Mouse (Mus musculus) liver, embryonic 14.5 days (tissue): ENCODE measurements around the gene Slc6a21. TPM values are rescaled to one million over a fixed set of nuclear protein-coding genes. Genes with fewer than 3 reads are reported as not detected.
A peak's percentile ranks its signal among the peaks of the same experiment; 100 is the strongest.

Experiments used
- ATAC-seq: fragments of 200-750 bp; cut with Nextera tagmentation; 2 replicates; pipeline ENCODE4 v1.8.0; 2017; ENCODE audit warnings: moderate number of reproducible peaks, mild to moderate bottlenecking, moderate library complexity; ENCODE audit not compliant: insufficient read depth
- DNase-seq, 3 experiments: peaks; one replicate each; pipeline ENCODE4 v3.0.0-alpha.2; 2012 to 2013; ENCODE audit warnings: low read depth in 3 of 3, low spot score in 3 of 3
- H3K27ac ChIP-seq: fragments of 300-500 bp; sonication (generic); 2 replicates; pipeline ENCODE4 v1.5.1; 2014; ENCODE audit warnings: moderate library complexity, mild to moderate bottlenecking, control low read depth, inconsistent platforms
- H3K27me3 ChIP-seq: fragments of 300-500 bp; sonication (generic); 2 replicates; pipeline ENCODE4 v1.6.1; 2014; ENCODE audit warnings: mild to moderate bottlenecking, low read length, moderate library complexity; ENCODE audit not compliant: control insufficient read depth, insufficient read depth
- H3K36me3 ChIP-seq: fragments of 300-500 bp; sonication (generic); replicated peaks from 2 replicates; pipeline ENCODE4 v1.6.1; 2014; ENCODE audit warnings: low read depth; ENCODE audit not compliant: control insufficient read depth, insufficient read depth
- H3K4me1 ChIP-seq, 2 experiments: fragments of 200-500 bp in 1 of 2; fragments of 300-500 bp in 1 of 2; sonication (generic) in 1 of 2; replicated peaks; 2 replicates each; pipeline ENCODE4 v1.6.1; 2012 to 2014; ENCODE audit warnings: antibody characterized with exemption in 1 of 2, inconsistent platforms in 1 of 2, low read length in 1 of 2; ENCODE audit not compliant: control insufficient read depth in 2 of 2, insufficient read depth in 2 of 2
- H3K4me2 ChIP-seq: fragments of 300-500 bp; sonication (generic); 2 replicates; pipeline ENCODE4 v1.6.1; 2014; ENCODE audit warnings: low read depth, mild to moderate bottlenecking, control low read depth, moderate library complexity
- H3K4me3 ChIP-seq, 2 experiments: fragments of 200-500 bp in 1 of 2; fragments of 300-500 bp in 1 of 2; sonication (generic) in 1 of 2; 2 replicates each; pipeline ENCODE4 v1.5.1; 2012 to 2014; ENCODE audit warnings: low read depth in 2 of 2, low read length in 2 of 2, mild to moderate bottlenecking in 2 of 2, control low read depth in 1 of 2, inconsistent platforms in 1 of 2, moderate library complexity in 1 of 2; ENCODE audit not compliant: insufficient read depth in 1 of 2
- H3K9ac ChIP-seq: fragments of 300-500 bp; sonication (generic); replicated peaks from 2 replicates; pipeline ENCODE4 v1.6.1; 2014; ENCODE audit warnings: mild to moderate bottlenecking, control low read depth, moderate library complexity
- H3K9me3 ChIP-seq: fragments of 300-500 bp; sonication (generic); 2 replicates; pipeline ENCODE4 v1.6.1; 2016; ENCODE audit warnings: low read length, mixed read lengths; ENCODE audit not compliant: control insufficient read depth
- CTCF ChIP-seq: IDR thresholded peaks from 2 replicates; pipeline ENCODE4 v1.5.1; 2016; ENCODE audit warnings: antibody characterized with exemption, low read depth, control low read depth
- EP300 ChIP-seq: IDR thresholded peaks from 2 replicates; pipeline ENCODE4 v1.6.1; 2016; ENCODE audit warnings: antibody characterized with exemption, low read depth
- WGBS: fragments of 180-500 bp; shearing (Covaris S2); extraction: QIAGEN DNeasy Blood & Tissue Kit; methylation state at CpG from one replicate; pipeline ENCODE4 v1.1.7; 2014; ENCODE audit not compliant: insufficient replicate concordance; 5-methylcytosine and 5-hydroxymethylcytosine counted together
- polyA plus RNA-seq, 2 experiments: library from polyadenylated mRNA; depleted of rRNA in 1 of 2; stranded (reverse) in 1 of 2; unstranded in 1 of 2; fragments of >200 nt; fragmentation: Nextera tagmentation in 1 of 2; extraction: Ambion mirVana in 1 of 2; gene quantifications; 2 replicates each; pipeline versions ENCODE4 v1.2.1 to v1.2.3; 2012 to 2014

The Slc6a21 gene
- polyA plus RNA-seq, 2 experiments: not detected

- Histone ChIP-seq H3K36me3 (no peaks in the 10 kb centered on the region), H3K4me3 (no peak overlapping the region), H3K27me3 (no peaks in the 10 kb centered on the region; the same call in 1 of the 2 replicates), H3K9me3 (no peaks in the 10 kb centered on the region), H3K9ac (no peak overlapping the region), H3K4me1 (no peaks in the 10 kb centered on the region), H3K27ac (no peak overlapping the region), H3K4me2 (no peak overlapping the region)
- no peak for DNase-seq
- TF ChIP-seq EP300: no peak
- no peak for TF ChIP-seq CTCF
- no peak for ATAC-seq
- 47% methylated on average over 3 of the region's 3 CpGs for WGBS
These were observed 20.2 kb downstream of the Slc6a21 start for GRCm38 (mm10) chr7:45297563-45297962.

GRCm38 (mm10) chr7:45299752-45300151, 22.4 kb downstream of the Slc6a21 start:
- Histone ChIP-seq H3K27ac (no peak overlapping the region), H3K4me1 (no peaks in the 10 kb centered on the region), H3K4me2 (no peak overlapping the region), H3K9ac (no peak overlapping the region), H3K9me3 (no peaks in the 10 kb centered on the region), H3K27me3 (no peaks in the 10 kb centered on the region; the same call in 1 of the 2 replicates), H3K4me3 (no peak overlapping the region), H3K36me3 (no peaks in the 10 kb centered on the region)
- DNase-seq: peak; percentile 17 to 27 (median 24)
- 7% methylated on average over 5 of the region's 5 CpGs for WGBS
- ATAC-seq: no peak
- no peak for TF ChIP-seq EP300
- TF ChIP-seq CTCF: peak; percentile 73

- H3K4me1 ChIP-seq: no peaks in the 10 kb centered on the region
- ATAC-seq: no peak
- no peaks in the 10 kb centered on the region for H3K9me3 ChIP-seq
- WGBS: 16% methylated on average over 6 of the region's 6 CpGs
- no peaks in the 10 kb centered on the region; the same call in 1 of the 2 replicates for H3K27me3 ChIP-seq
- H3K36me3 ChIP-seq: no peaks in the 10 kb centered on the region
- H3K9ac ChIP-seq: no peak overlapping the region
- TF ChIP-seq EP300 (no peak), CTCF (peak; percentile 64)
- no peak overlapping the region for H3K4me3 ChIP-seq
- peak in 1 of 3 experiments; percentile 17 for DNase-seq
- no peak overlapping the region for H3K4me2 ChIP-seq
- H3K27ac ChIP-seq: no peak overlapping the region
These were observed 23.0 kb downstream of the Slc6a21 start for GRCm38 (mm10) chr7:45300270-45300669.

DNA sequence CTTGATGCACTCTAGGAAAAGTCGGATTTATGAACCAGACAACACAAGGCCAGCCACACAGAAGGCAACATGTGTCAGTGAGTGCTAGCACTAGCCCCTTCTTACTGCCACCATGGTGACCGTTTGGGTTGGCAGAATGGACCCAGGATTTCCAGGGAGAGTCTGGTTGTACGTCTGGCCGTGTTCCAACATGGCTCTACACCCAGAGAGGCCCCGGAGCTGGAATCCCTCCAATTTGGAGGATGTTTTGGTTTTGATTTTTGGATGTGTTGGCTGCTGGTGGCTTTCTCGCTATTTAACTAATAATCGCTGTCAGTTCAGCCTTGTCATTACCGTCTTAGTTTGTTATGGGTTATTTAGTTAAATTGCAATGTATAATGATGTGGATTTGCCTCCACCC, 25.3 kb downstream of the Slc6a21 start:
- Histone ChIP-seq H3K4me2 (no peak overlapping the region), H3K4me3 (no peak overlapping the region), H3K27me3 (no peaks in the 10 kb centered on the region; the same call in 1 of the 2 replicates), H3K27ac (no peak overlapping the region), H3K36me3 (no peaks in the 10 kb centered on the region), H3K9ac (no peak overlapping the region), H3K4me1 (no peaks in the 10 kb centered on the region), H3K9me3 (no peaks in the 10 kb centered on the region)
- 66% methylated on average over 8 of the region's 8 CpGs for WGBS
- no peak for TF ChIP-seq CTCF
- no peak for TF ChIP-seq EP300
- DNase-seq (no peak), ATAC-seq (no peak)

GRCm38 (mm10) chr7:45304869-45305268, 27.6 kb downstream of the Slc6a21 start:
- Histone ChIP-seq H3K27ac (no peak overlapping the region), H3K36me3 (no peaks in the 10 kb centered on the region), H3K9ac (no peak overlapping the region), H3K4me1 (no peaks in the 10 kb centered on the region), H3K9me3 (no peaks in the 10 kb centered on the region), H3K4me3 (no peak overlapping the region), H3K27me3 (no peaks in the 10 kb centered on the region; the same call in 1 of the 2 replicates), H3K4me2 (no peak overlapping the region)
- DNase-seq (no peak), ATAC-seq (no peak)
- no peak for TF ChIP-seq CTCF
- TF ChIP-seq EP300: no peak
- WGBS: 27% methylated on average over 11 of the region's 13 CpGs
